ENCODE assay signal across 8 mouse cellular contexts in the genomic region with DNA sequence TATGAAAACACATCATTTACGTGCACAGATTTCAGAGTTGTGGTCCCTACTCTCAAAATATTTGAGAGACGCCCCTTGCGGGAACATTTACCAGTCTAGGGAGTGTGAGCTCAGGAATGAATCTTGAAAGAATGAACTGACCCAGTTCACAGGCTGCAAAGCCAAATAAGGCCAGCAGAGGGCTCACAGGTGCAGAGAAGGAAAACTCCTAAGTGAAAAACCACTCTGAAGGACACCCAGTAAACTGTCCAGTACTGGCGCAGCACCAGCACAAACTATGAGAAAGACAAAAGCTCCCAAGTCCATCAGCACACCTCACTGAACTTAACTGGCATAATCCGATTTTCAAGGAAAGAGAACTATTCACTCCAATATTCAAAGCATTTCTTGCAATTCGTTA.
A peak's percentile ranks its signal among the peaks of the same experiment; 100 is the strongest.
DNase-seq lines count a peak whose midpoint lies in the region; ATAC-seq and TF ChIP-seq lines count a peak whose summit lies in the region.

No protein-coding gene starts in this region.

- peak; percentile 47; the same call in 1 of the 2 replicates for ATAC-seq in liver, postnatal 0 days

- no peaks in the 10 kb centered on the region for H3K9me3 ChIP-seq in ES-E14 (ENCODE audit: control insufficient read depth, insufficient read depth, low read depth, low read length)
- H3K9me3 ChIP-seq in liver, postnatal 0 days (ENCODE audit: low read length) = no peaks in the 10 kb centered on the region

- DNase-seq in ES-E14 (ENCODE audit: low read depth, low spot score) = peak; percentile 71
- peak; percentile 76 to 83 for DNase-seq in adrenal gland, postnatal 36 days
- peak; percentile 60 for DNase-seq in embryo, embryonic 9.5 days (ENCODE audit: extremely low spot score)
- peak; percentile 76 for DNase-seq in heart, postnatal 4 days
- peak; percentile 58 for DNase-seq in layer of hippocampus, adult 11-12 months (ENCODE audit: low spot score)
- DNase-seq in liver, postnatal 0 days = peak; percentile 68
- peak; percentile 37 for DNase-seq in retina, postnatal 7 days (ENCODE audit: low read depth, low spot score)
- no peak for DNase-seq in T-cell, adult 2 months (ENCODE audit: low spot score)

- no peaks in the 10 kb centered on the region for H3K36me3 ChIP-seq in ES-E14 (ENCODE audit: control insufficient read depth, insufficient read depth, low read length, poor library complexity, severe bottlenecking)
- H3K36me3 ChIP-seq in liver, postnatal 0 days (replicated peaks; ENCODE audit: insufficient read depth, low read length) = no peaks in the 10 kb centered on the region

- H3K27ac ChIP-seq in ES-E14 (ENCODE audit: insufficient read depth, low read depth, low read length, poor library complexity, severe bottlenecking) = no peak overlapping the region
- H3K27ac ChIP-seq in liver, postnatal 0 days (ENCODE audit: low read depth) = no peak overlapping the region

- no peak overlapping the region for H3K4me2 ChIP-seq in liver, postnatal 0 days (ENCODE audit: low read depth, low read length)

- H3K9ac ChIP-seq in ES-E14 (ENCODE audit: insufficient read depth, low read depth, low read length, poor library complexity, severe bottlenecking) = no peak overlapping the region
- no peak overlapping the region for H3K9ac ChIP-seq in liver, postnatal 0 days (replicated peaks)

- no peak for TF ChIP-seq EP300 in liver, postnatal 0 days (IDR thresholded peaks at IDR 0.05; ENCODE audit: low read depth)

- no peaks in the 10 kb centered on the region for H3K4me1 ChIP-seq in ES-E14 (ENCODE audit: control insufficient read depth in 2 of 2, insufficient read depth in 2 of 2, low read length in 2 of 2, poor library complexity in 1 of 2)
- no peaks in the 10 kb centered on the region for H3K4me1 ChIP-seq in liver, postnatal 0 days (ENCODE audit: insufficient read depth)

- H3K4me3 ChIP-seq in ES-E14 (ENCODE audit: insufficient read depth in 1 of 2, low read depth in 1 of 2, low read length in 2 of 2, poor library complexity in 1 of 2, severe bottlenecking in 1 of 2) = no peak overlapping the region
- no peak overlapping the region for H3K4me3 ChIP-seq in liver, postnatal 0 days (ENCODE audit: low read depth, low read length)

- TF ChIP-seq CTCF in liver, postnatal 0 days (IDR thresholded peaks at IDR 0.05; ENCODE audit: low read depth) = peak; percentile 79

- 48% methylated on average over 6 of the region's 6 CpGs for WGBS in liver, postnatal 0 days (ENCODE audit: insufficient replicate concordance)

- in situ Hi-C loops in ES-E14 (cut with MboI; ENCODE audit: low sequenced_read_pairs in 2 of 2, unreplicated experiment in 2 of 2) = no loop called here

- no peaks in the 10 kb centered on the region for H3K27me3 ChIP-seq in liver, postnatal 0 days (ENCODE audit: insufficient read depth, low read length)

TF ChIP-seq in ES-E14, 5 proteins besides CTCF, POLR2A, EP300 and RAD21:
- TF ChIP-seq ZC3H11A (IDR thresholded peaks at IDR 0.05; ENCODE audit: borderline replicate concordance, low read depth, low read length) (peak; percentile 63), HCFC1 (IDR thresholded peaks at IDR 0.05; ENCODE audit: borderline replicate concordance, insufficient read depth, low read length) (no peak), CHD2 (IDR thresholded peaks at IDR 0.05; ENCODE audit: low read depth, low read length) (no peak), ZNF384 (IDR thresholded peaks at IDR 0.05; ENCODE audit: low read depth, low read length) (no peak), MAFK (IDR thresholded peaks at IDR 0.05; ENCODE audit: insufficient read depth, low read depth, low read length) (no peak)
